ENCODE assay signal across 13 mouse cellular contexts in the genomic region with DNA sequence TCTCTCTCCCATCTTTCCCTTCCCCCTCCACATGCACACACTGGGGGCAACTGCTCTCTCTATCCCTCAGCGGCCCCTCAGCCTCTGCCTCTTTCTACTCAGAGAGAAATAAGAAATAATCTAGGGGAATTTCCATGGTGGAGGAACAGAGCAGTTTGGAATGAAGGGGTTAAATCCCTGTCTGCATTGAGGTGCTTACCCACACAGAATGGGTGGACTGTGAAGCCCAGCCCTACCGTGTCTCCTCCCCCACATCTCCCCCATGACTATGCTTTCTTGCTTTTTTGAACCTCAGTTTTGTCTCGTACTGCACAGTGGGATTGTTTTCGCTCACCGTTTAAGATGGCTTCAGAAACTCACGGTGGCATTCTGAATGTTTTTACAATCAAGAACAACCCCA. TPM values are rescaled to one million over a fixed set of nuclear protein-coding genes. Genes with fewer than 3 reads are reported as not detected.
DNase-seq lines count a peak whose midpoint lies in the region; ATAC-seq and TF ChIP-seq lines count a peak whose summit lies in the region.
"Had no signal": no experiment of that assay in that cellular context is flagged by ENCODE, and none has a peak within 500 bp of the region (broad histone marks: within the 10 kb centered on the region; RNA-seq: fewer than 3 reads in every experiment).

No protein-coding gene starts in this region.

- ATAC-seq in liver, embryonic 11.5 days (replicated peaks; ENCODE audit: low FRiP score) = peak; percentile 47; the same call in 1 of the 2 replicates
- ATAC-seq in limb, embryonic 12.5 days (ENCODE audit: insufficient number of reproducible peaks, insufficient read depth, low FRiP score, low TSS enrichment, low read depth) = no peak
- ATAC-seq: forebrain, embryonic 15.5 days; intestine, embryonic 16.5 days had no signal

- H3K36me3 ChIP-seq in liver, embryonic 11.5 days (ENCODE audit: control insufficient read depth, insufficient read depth, low read length) = no peaks in the 10 kb centered on the region; the same call in 1 of the 2 replicates
- H3K36me3 ChIP-seq in limb, embryonic 12.5 days = 0 out of 2 replicates have a peak, but pooled peaks cover 3% of the 10 kb centered on the region
- no peaks in the 10 kb centered on the region; the same call in 1 of the 2 replicates for H3K36me3 ChIP-seq in splenic B cell, adult 2 months (ENCODE audit: control insufficient read depth, insufficient read depth, low read length, poor library complexity, severe bottlenecking)
- H3K36me3 ChIP-seq: forebrain, embryonic 15.5 days had no signal

- H3K4me2 ChIP-seq in liver, embryonic 11.5 days = peak overlapping the region; percentile 50
- no peak overlapping the region for H3K4me2 ChIP-seq in limb, embryonic 12.5 days
- H3K4me2 ChIP-seq: forebrain, embryonic 15.5 days had no signal

- no peak overlapping the region for H3K4me3 ChIP-seq in liver, embryonic 11.5 days (ENCODE audit: low read depth, low read length)
- H3K4me3 ChIP-seq in bone marrow macrophage, adult 2 months (ENCODE audit: insufficient read depth, low read length) = peak overlapping the region; percentile 38
- H3K4me3 ChIP-seq in limb, embryonic 12.5 days (replicated peaks) = no peak overlapping the region
- H3K4me3 ChIP-seq: forebrain, embryonic 15.5 days had no signal

- H3K27ac ChIP-seq in liver, embryonic 11.5 days (ENCODE audit: low read depth, low read length) = no peak overlapping the region
- H3K27ac ChIP-seq in bone marrow macrophage, adult 2 months (ENCODE audit: insufficient read depth, low read depth, low read length) = peak overlapping the region; percentile 93
- H3K27ac ChIP-seq in limb, embryonic 12.5 days = 0 out of 2 replicates have a peak overlapping the region, but pooled peaks have one; percentile 59

- no peak for TF ChIP-seq POLR2A in bone marrow macrophage, adult 2 months (IDR thresholded peaks at IDR 0.05; ENCODE audit: borderline replicate concordance, low read depth, low read length)

- peaks cover 32% of the 10 kb centered on the region for H3K4me1 ChIP-seq in liver, embryonic 11.5 days (replicated peaks; ENCODE audit: control insufficient read depth, insufficient read depth, low read length)
- peaks cover 40% of the 10 kb centered on the region for H3K4me1 ChIP-seq in bone marrow macrophage, adult 2 months (ENCODE audit: control insufficient read depth, insufficient read depth, low read length)
- peaks cover 19% of the 10 kb centered on the region for H3K4me1 ChIP-seq in limb, embryonic 12.5 days (replicated peaks)

- no peaks in the 10 kb centered on the region for H3K9me3 ChIP-seq in liver, embryonic 11.5 days (ENCODE audit: control insufficient read depth, low read length)
- H3K9me3 ChIP-seq in limb, embryonic 12.5 days = no peaks in the 10 kb centered on the region
- H3K9me3 ChIP-seq: forebrain, embryonic 15.5 days had no signal

- no peaks in the 10 kb centered on the region for H3K27me3 ChIP-seq in liver, embryonic 11.5 days (replicated peaks; ENCODE audit: control insufficient read depth, insufficient read depth, low read length)
- 0 out of 2 replicates have a peak, but pooled peaks cover 10% of the 10 kb centered on the region for H3K27me3 ChIP-seq in limb, embryonic 12.5 days
- no peaks in the 10 kb centered on the region for H3K27me3 ChIP-seq in splenic B cell, adult 2 months (ENCODE audit: control insufficient read depth, insufficient read depth, low read length, poor library complexity, severe bottlenecking)
- H3K27me3 ChIP-seq: forebrain, embryonic 15.5 days had no signal

- no peak for TF ChIP-seq CTCF in bone marrow macrophage, adult 2 months (IDR thresholded peaks at IDR 0.05; ENCODE audit: low read depth, low read length)

- 47% methylated on average over 6 of the region's 6 CpGs for WGBS in liver, embryonic 11.5 days
- 64% methylated on average over 6 of the region's 6 CpGs for WGBS in limb, embryonic 12.5 days

- DNase-seq in liver, embryonic 11.5 days (ENCODE audit: low spot score) = no peak
- DNase-seq in liver = no peak
- peak; percentile 32 for DNase-seq in splenic B cell, adult 2 months (ENCODE audit: low read depth, low spot score)
- no peak for DNase-seq in urinary bladder, postnatal 4 days (ENCODE audit: low spot score in 2 of 2)
- no peak for DNase-seq in gastrocnemius, postnatal 25 days
- DNase-seq: cerebellum, adult 8-10 months; midbrain, embryonic 14.5 days; right cerebral cortex, adult 18-20 months had no signal

- H3K9ac ChIP-seq in liver, embryonic 11.5 days (ENCODE audit: low read depth, low read length) = no peak overlapping the region
- H3K9ac ChIP-seq in limb, embryonic 12.5 days (replicated peaks) = no peak overlapping the region
- H3K9ac ChIP-seq: forebrain, embryonic 15.5 days had no signal

RNA-seq across cellular contexts. Expression of a gene that starts 11.8 kb away (rescaled TPM):
- 36.4 and 38.6 TPM in 2 replicates for polyA plus RNA-seq in liver, embryonic 11.5 days (2014; fragmentation: Nextera tagmentation; extraction: Ambion mirVana)
- 169 and 170 TPM in 2 replicates for polyA plus RNA-seq in bone marrow macrophage, adult 2 months (2012; ENCODE audit: insufficient read depth, insufficient read length, missing spikeins)
- polyA plus RNA-seq in limb, embryonic 12.5 days (2016; fragmentation: Nextera tagmentation; extraction: Ambion mirVana) = 45.0 and 47.7 TPM in 2 replicates
- 100 to 1,000 TPM; 132 to 165 TPM for total RNA-seq in gastrocnemius, postnatal 25 days (2021)

RNA-seq across cellular contexts. Expression of a gene that starts 16.9 kb away (rescaled TPM):
- polyA plus RNA-seq in liver, embryonic 11.5 days (2014; fragmentation: Nextera tagmentation; extraction: Ambion mirVana) = 60.5 and 65.3 TPM in 2 replicates
- 36.9 and 38.7 TPM in 2 replicates for polyA plus RNA-seq in bone marrow macrophage, adult 2 months (2012; ENCODE audit: insufficient read depth, insufficient read length, missing spikeins)
- 96.6 and 99.4 TPM in 2 replicates for polyA plus RNA-seq in limb, embryonic 12.5 days (2016; fragmentation: Nextera tagmentation; extraction: Ambion mirVana)
- 10 to 100 TPM; 34.1 to 35.3 TPM for total RNA-seq in gastrocnemius, postnatal 25 days (2021)

RNA-seq across cellular contexts. Expression of a gene that starts 30.2 kb away (rescaled TPM):
- 0.08 TPM in 1 of 2 replicates, not detected in the other for polyA plus RNA-seq in liver, embryonic 11.5 days (2014; fragmentation: Nextera tagmentation; extraction: Ambion mirVana)
- not detected in 2 replicates for polyA plus RNA-seq in bone marrow macrophage, adult 2 months (2012; ENCODE audit: insufficient read depth, insufficient read length, missing spikeins)
- polyA plus RNA-seq in limb, embryonic 12.5 days (2016; fragmentation: Nextera tagmentation; extraction: Ambion mirVana) = 4.6 and 5.5 TPM in 2 replicates
- 100 to 1,000 TPM; 143 to 148 TPM for total RNA-seq in gastrocnemius, postnatal 25 days (2021)
- total RNA-seq: left cerebral cortex, postnatal 25 days had no signal
- polyA plus RNA-seq: midbrain, embryonic 14.5 days had no signal

RNA-seq across cellular contexts. Expression of a gene that starts 43.4 kb away (rescaled TPM):
- polyA plus RNA-seq in liver, embryonic 11.5 days (2014; fragmentation: Nextera tagmentation; extraction: Ambion mirVana) = 21.1 and 21.8 TPM in 2 replicates
- 67.5 and 69.8 TPM in 2 replicates for polyA plus RNA-seq in bone marrow macrophage, adult 2 months (2012; ENCODE audit: insufficient read depth, insufficient read length, missing spikeins)
- 32.0 and 38.3 TPM in 2 replicates for polyA plus RNA-seq in limb, embryonic 12.5 days (2016; fragmentation: Nextera tagmentation; extraction: Ambion mirVana)
- total RNA-seq in gastrocnemius, postnatal 25 days (2021) = 10 to 100 TPM; 35.7 to 40.0 TPM
